Mouse (Mus musculus) liver, adult 2 months (tissue): ENCODE results near the gene Amfr. TPM values are rescaled to one million over a fixed set of nuclear protein-coding genes. Genes with fewer than 3 reads are reported as not detected.
A peak's percentile ranks its signal among the peaks of the same experiment; 100 is the strongest.

Experiments used
- DNase-seq: peaks from one replicate; pipeline ENCODE4 v3.0.0-alpha.2; 2011; ENCODE audit warnings: low read depth, low spot score; ENCODE audit errors: extremely low read depth
- H3K27ac ChIP-seq: fragments of 200-500 bp; replicated peaks from 2 replicates; pipeline ENCODE4 v1.5.1; 2012; ENCODE audit warnings: low read depth, mild to moderate bottlenecking, control low read depth, inconsistent platforms, low read length; ENCODE audit not compliant: insufficient read depth
- H3K27me3 ChIP-seq: fragments of 200-500 bp; 2 replicates; pipeline ENCODE4 v1.6.1; 2012; ENCODE audit warnings: mild to moderate bottlenecking, moderate library complexity, low read length, inconsistent platforms; ENCODE audit not compliant: control insufficient read depth, insufficient read depth
- H3K36me3 ChIP-seq: fragments of 200-500 bp; 2 replicates; pipeline ENCODE4 v1.6.1; 2012; ENCODE audit warnings: low read length, inconsistent platforms; ENCODE audit not compliant: control insufficient read depth, insufficient read depth
- H3K4me1 ChIP-seq: fragments of 200-500 bp; 2 replicates; pipeline ENCODE4 v1.6.1; 2011; ENCODE audit warnings: low read length; ENCODE audit not compliant: control insufficient read depth, insufficient read depth
- H3K4me3 ChIP-seq: fragments of 200-500 bp; 2 replicates; pipeline ENCODE4 v1.5.1; 2011; ENCODE audit warnings: low read depth, mild to moderate bottlenecking, control low read depth, low read length, moderate library complexity; ENCODE audit not compliant: insufficient read depth
- H3K79me2 ChIP-seq: fragments of 200-500 bp; 2 replicates; pipeline ENCODE4 v1.6.1; 2012; ENCODE audit warnings: inconsistent platforms, mild to moderate bottlenecking, low read length, moderate library complexity; ENCODE audit not compliant: control insufficient read depth, insufficient read depth
- H3K9ac ChIP-seq: fragments of 200-500 bp; 2 replicates; pipeline ENCODE4 v1.6.1; 2012; ENCODE audit warnings: low read depth, mild to moderate bottlenecking, control low read depth, inconsistent platforms, low read length
- CTCF ChIP-seq: fragments of 200-500 bp; IDR thresholded peaks from 2 replicates; pipeline ENCODE4 v1.5.1; 2011; ENCODE audit warnings: low read depth, low read length, control low read depth
- POLR2A ChIP-seq: fragments of 200-500 bp; IDR thresholded peaks from 2 replicates; pipeline ENCODE4 v1.6.1; 2011; ENCODE audit warnings: low read length, control low read depth; ENCODE audit not compliant: insufficient read depth; ENCODE audit errors: extremely low read depth
- WGBS: fragments of 180-500 bp; shearing (Covaris S2); methylation state at CpG from one replicate; pipeline ENCODE4 v1.1.7; 2018; 5-methylcytosine and 5-hydroxymethylcytosine counted together
- polyA plus RNA-seq: library from polyadenylated mRNA; depleted of rRNA; stranded (reverse); fragments of >200 nt; gene quantifications from 2 replicates; pipeline ENCODE4 v1.2.3, GENCODE M21; 2012; rRNA removed
- total RNA-seq: library from RNA; depleted of rRNA; stranded (reverse); fragments of >200 nt; gene quantifications from 2 replicates; pipeline ENCODE4 v1.2.3, GENCODE M21; 2014; rRNA removed

Amfr gene
- total RNA-seq (239 and 281 TPM in 2 replicates), polyA plus RNA-seq (263 and 284 TPM in 2 replicates)

DNA sequence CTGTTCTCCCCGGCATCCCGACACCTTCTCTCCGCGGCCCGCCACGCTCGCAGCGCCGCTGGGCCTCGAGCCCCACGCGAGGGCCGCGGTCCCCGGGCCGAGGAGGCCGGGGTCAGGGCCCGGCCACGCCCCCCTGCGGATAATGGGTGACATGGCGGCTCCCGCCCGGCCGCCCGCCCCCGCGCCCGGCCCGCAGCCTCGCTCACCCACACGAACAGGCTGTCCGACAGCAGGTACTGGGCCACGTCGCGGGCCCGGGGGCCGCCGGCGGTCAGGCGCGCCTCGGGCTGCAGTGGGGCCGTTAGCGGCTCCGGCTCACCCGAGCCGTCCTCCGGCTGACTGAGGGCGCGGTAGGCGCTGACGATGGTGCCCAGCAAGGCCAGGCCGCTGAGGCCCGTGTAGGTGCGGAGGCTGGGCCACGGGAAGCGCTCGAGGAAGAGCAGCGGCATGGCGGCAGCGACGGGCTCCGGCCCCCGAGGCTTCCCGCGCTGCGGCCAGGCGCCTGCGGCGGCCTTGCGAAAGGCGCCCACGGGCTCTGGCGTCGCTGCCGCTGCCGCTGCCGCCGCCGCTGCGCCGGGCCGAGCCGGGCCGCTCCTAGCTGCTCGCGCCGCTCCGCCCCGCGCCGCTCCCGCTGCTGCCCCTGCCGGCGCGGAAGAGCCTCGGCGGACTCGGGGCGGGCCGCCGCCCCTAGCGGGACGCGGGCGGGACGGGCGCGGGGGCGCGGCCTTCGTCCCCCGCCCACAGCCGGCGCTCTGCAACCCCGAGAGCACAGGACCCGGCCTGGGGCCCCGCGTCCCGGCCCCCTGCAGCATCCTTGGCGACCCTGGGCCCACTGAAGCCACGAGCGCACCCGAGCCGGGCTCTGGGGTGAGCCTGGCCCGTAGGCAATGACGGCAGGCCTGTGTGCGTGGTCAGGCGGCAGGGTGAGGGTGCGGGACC lies at the start of gene Amfr:
Gene Amfr, minus strand, starts transcription at position 830 of the 939 bp plus-strand sequence.
- peak; percentile 35 for DNase-seq
- peak within 1 kb of the TSS; percentile 99 for H3K4me3 ChIP-seq
- peak; percentile 47; the same call in 1 of the 2 replicates for TF ChIP-seq CTCF
- TF ChIP-seq POLR2A = no peak
- WGBS = under 1% methylated on average over 86 of the region's 130 CpGs
- peak within 1 kb of the TSS; percentile 100 for H3K9ac ChIP-seq
- peaks cover 18% of the 10 kb centered on the region for H3K4me1 ChIP-seq
- H3K27me3 ChIP-seq = no peaks in the 10 kb centered on the region
- peak within 1 kb of the TSS; percentile 95 for H3K27ac ChIP-seq
- H3K36me3 ChIP-seq = no peaks in the 10 kb centered on the region
- peaks cover 32% of the 10 kb centered on the region; the same call in 1 of the 2 replicates for H3K79me2 ChIP-seq

DNA sequence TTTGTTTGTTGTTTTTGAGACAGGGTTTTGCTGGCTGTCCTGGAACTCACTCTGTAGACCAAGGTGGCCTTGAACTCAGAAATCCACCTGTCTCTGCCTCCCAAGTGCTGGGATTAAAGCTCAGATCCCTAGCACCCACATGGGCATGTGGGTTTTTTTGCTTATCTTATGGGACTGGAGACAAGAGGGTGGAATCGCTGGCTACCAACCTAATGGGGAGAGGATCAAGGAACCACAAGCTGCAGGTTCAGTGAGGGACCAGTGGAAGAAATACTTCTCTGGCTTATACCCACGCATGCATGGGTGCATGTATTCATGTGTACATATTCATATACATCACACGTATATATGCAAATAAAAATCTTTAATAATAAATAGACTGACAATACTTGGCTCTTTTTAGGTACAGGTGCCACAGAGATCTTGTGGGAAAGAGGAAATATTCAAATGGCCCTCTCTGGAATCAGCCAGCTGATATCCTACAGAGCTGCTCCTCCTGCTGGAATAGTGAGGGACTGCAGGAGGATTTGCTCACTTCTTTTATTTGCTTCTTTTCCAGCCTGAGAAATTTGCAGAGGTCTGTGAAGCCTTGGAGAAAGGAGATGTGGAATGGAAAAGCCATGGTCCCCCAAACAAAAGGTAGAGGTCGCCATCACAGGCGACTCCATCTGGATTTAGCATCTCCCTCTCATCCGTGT lies 44.7 kb upstream of the Amfr start:
- H3K4me1 ChIP-seq = no peaks in the 10 kb centered on the region
- no peaks in the 10 kb centered on the region for H3K27me3 ChIP-seq
- 70% methylated on average over 6 of the region's 6 CpGs for WGBS
- H3K27ac ChIP-seq = no peak overlapping the region
- H3K36me3 ChIP-seq = peaks cover 43% of the 10 kb centered on the region
- no peaks in the 10 kb centered on the region for H3K79me2 ChIP-seq
- TF ChIP-seq POLR2A (no peak), CTCF (peak; percentile 53)
- no peak overlapping the region for H3K4me3 ChIP-seq
- no peak overlapping the region for H3K9ac ChIP-seq
- peak; percentile 20 for DNase-seq

DNA sequence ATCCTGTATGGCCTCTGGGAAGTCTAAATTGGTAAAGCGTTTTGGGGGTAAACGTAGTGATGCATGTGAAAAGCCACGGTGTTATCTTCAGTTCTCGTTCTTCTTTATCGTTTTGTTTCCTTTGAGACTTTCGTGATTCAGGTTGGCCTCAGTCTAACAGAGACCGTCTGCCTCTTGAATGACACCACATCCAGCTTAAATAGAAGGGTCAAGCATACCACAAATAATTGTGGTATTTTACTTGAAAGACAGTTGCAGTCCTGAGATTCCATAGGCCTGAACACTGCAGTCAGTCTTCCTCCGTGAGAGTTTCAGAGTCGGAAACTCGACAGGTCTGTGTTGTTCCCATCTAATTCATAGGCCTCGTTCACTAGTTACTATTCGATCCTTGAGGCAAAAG lies 40.1 kb upstream of the Amfr start:
- H3K79me2 ChIP-seq = no peaks in the 10 kb centered on the region
- H3K4me3 ChIP-seq = no peak overlapping the region
- no peaks in the 10 kb centered on the region for H3K27me3 ChIP-seq
- no peak overlapping the region for H3K27ac ChIP-seq
- no peak overlapping the region for H3K9ac ChIP-seq
- no peak for DNase-seq
- TF ChIP-seq POLR2A (no peak), CTCF (no peak)
- H3K4me1 ChIP-seq = no peaks in the 10 kb centered on the region
- 96% methylated on average over 12 of the region's 12 CpGs for WGBS
- H3K36me3 ChIP-seq = peaks cover 50% of the 10 kb centered on the region

DNA sequence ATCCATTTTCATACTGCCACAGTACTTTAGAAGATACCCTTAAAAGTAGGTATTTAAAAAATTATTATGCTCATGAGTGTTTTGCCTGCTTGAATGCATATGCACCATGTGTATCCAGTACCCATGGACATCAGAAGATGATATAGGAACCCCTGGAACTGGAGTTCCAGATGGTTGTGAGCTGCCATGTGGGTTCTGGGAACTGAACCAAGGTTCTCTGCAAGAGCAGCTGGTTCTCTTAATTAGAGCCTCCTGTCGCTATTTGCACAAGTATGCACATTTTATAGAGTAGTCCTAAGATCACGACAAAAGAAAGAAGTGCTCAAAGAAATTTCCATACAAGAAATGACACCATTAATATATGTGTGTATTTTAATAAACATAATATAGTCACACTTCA lies 35.2 kb upstream of the Amfr start:
- Histone ChIP-seq H3K9ac (no peak overlapping the region), H3K36me3 (peaks cover 22% of the 10 kb centered on the region), H3K4me1 (no peaks in the 10 kb centered on the region), H3K27ac (no peak overlapping the region), H3K27me3 (no peaks in the 10 kb centered on the region), H3K4me3 (no peak overlapping the region), H3K79me2 (no peaks in the 10 kb centered on the region)
- WGBS = 90% methylated on average over 2 of the region's 2 CpGs
- TF ChIP-seq POLR2A = no peak
- no peak for TF ChIP-seq CTCF
- DNase-seq = no peak

DNA sequence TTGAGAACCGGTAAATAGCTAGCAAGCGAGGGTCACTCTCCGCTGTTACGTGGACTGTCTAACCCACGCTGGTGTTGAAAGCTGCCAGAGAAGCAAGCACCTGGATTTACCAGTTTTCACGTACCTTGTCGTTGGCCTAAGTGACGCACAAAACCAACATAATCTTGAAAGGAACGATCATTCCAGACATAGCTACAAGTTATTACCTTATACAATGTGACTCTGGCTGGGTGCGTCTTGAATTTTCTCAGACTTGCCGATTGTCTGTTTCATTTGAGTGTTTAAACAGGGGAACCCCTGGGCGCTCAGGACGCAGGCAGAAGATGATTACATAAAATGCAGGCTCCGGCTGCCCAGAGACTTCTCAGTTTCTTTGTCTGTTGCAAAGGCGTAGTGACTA lies 25.2 kb upstream of the Amfr start:
- Histone ChIP-seq H3K36me3 (peaks cover 2% of the 10 kb centered on the region; the same call in 1 of the 2 replicates), H3K9ac (peak overlapping the region; percentile 73; the same call in 1 of the 2 replicates), H3K79me2 (peaks cover 14% of the 10 kb centered on the region; the same call in 1 of the 2 replicates), H3K4me1 (peaks cover 9% of the 10 kb centered on the region), H3K27me3 (no peaks in the 10 kb centered on the region), H3K4me3 (peak overlapping the region; percentile 71), H3K27ac (no peak overlapping the region)
- WGBS = 6% methylated on average over 15 of the region's 15 CpGs
- no peak for TF ChIP-seq CTCF
- no peak for TF ChIP-seq POLR2A
- peak; percentile 39 for DNase-seq
